Mouse (Mus musculus) MEL (cell line): Measurements from ENCODE around the gene Lpcat1. TPM values are rescaled to one million over a fixed set of nuclear protein-coding genes. Genes with fewer than 3 reads are reported as not detected.
A peak's percentile ranks its signal among the peaks of the same experiment; 100 is the strongest.

Source experiments
- DNase-seq: peaks from one replicate; pipeline ENCODE4 v3.0.0; 2011; ENCODE audit warnings: low read depth, low spot score
- H3K27ac ChIP-seq: 2 replicates; pipeline ENCODE4 v1.5.1; 2012; ENCODE audit warnings: low read depth, mild to moderate bottlenecking, control low read depth, low read length, moderate library complexity; ENCODE audit not compliant: control insufficient read depth
- H3K27me3 ChIP-seq, 2 experiments: fragments of 150-350 bp in 1 of 2; sonication (generic) in 1 of 2; 2 replicates each; pipeline ENCODE4 v1.6.1; 2012; ENCODE audit warnings: low read length in 2 of 2, mild to moderate bottlenecking in 2 of 2, improper control_type of control experiment in 1 of 2, moderate library complexity in 1 of 2; ENCODE audit not compliant: insufficient read depth in 2 of 2, control insufficient read depth in 1 of 2
- H3K36me3 ChIP-seq, 2 experiments: 2 replicates each; pipeline ENCODE4 v1.6.1; 2012 to 2014; ENCODE audit warnings: low read length in 2 of 2, improper control_type of control experiment in 1 of 2, inconsistent platforms in 1 of 2, mild to moderate bottlenecking in 1 of 2; ENCODE audit not compliant: insufficient read depth in 2 of 2, control insufficient read depth in 1 of 2
- H3K4me1 ChIP-seq, 2 experiments: fragments of 150-350 bp in 1 of 2; sonication (generic) in 1 of 2; 2 replicates each; pipeline ENCODE4 v1.6.1; 2012; ENCODE audit warnings: low read length in 2 of 2, improper control_type of control experiment in 1 of 2, mild to moderate bottlenecking in 1 of 2; ENCODE audit not compliant: insufficient read depth in 2 of 2, control insufficient read depth in 1 of 2
- H3K4me3 ChIP-seq, 2 experiments: fragments of 150-350 bp in 1 of 2; sonication (generic) in 1 of 2; 2 replicates each; pipeline ENCODE4 v1.5.1; 2012; ENCODE audit warnings: low read depth in 2 of 2, low read length in 2 of 2, mild to moderate bottlenecking in 2 of 2, moderate library complexity in 2 of 2, control low read depth in 1 of 2, improper control_type of control experiment in 1 of 2; ENCODE audit not compliant: control insufficient read depth in 1 of 2, insufficient read depth in 1 of 2
- H3K79me2 ChIP-seq: 2 replicates; pipeline ENCODE4 v1.6.1; 2012; ENCODE audit warnings: mild to moderate bottlenecking, low read length, moderate library complexity; ENCODE audit not compliant: control insufficient read depth, poor library complexity, insufficient read depth
- H3K9ac ChIP-seq: 2 replicates; pipeline ENCODE4 v1.6.1; 2012; ENCODE audit warnings: low read depth, mild to moderate bottlenecking, control low read depth, low read length, moderate library complexity; ENCODE audit not compliant: control insufficient read depth, poor library complexity, severe bottlenecking
- H3K9me3 ChIP-seq: fragments of 150-350 bp; sonication (generic); replicated peaks from 2 replicates; pipeline ENCODE4 v1.6.1; 2012; ENCODE audit warnings: mild to moderate bottlenecking, low read length, improper control_type of control experiment, moderate library complexity; ENCODE audit not compliant: insufficient read depth
- BHLHE40 ChIP-seq: IDR thresholded peaks from 2 replicates; pipeline ENCODE4 v1.6.1; 2012; ENCODE audit warnings: low read depth, mild to moderate bottlenecking, inconsistent platforms, low read length, improper control_type of control experiment, borderline replicate concordance
- ELF1 ChIP-seq: IDR thresholded peaks from 2 replicates; pipeline ENCODE4 v1.6.1; 2014; ENCODE audit warnings: low read depth, mild to moderate bottlenecking, inconsistent platforms, low read length, improper control_type of control experiment, moderate library complexity
- ETS1 ChIP-seq: IDR thresholded peaks from 2 replicates; pipeline ENCODE4 v1.6.1; 2012; ENCODE audit warnings: low read depth, mild to moderate bottlenecking, inconsistent platforms, low read length, improper control_type of control experiment, moderate library complexity
- KAT2A ChIP-seq: conservative IDR thresholded peaks from 2 replicates; pipeline ENCODE4 v1.6.1; 2012; ENCODE audit warnings: low read depth, low read length, improper control_type of control experiment, inconsistent platforms
- MAX ChIP-seq: IDR thresholded peaks from 2 replicates; pipeline ENCODE4 v1.6.1; 2011; ENCODE audit warnings: low read length, improper control_type of control experiment
- MAZ ChIP-seq: IDR thresholded peaks from 2 replicates; pipeline ENCODE4 v1.6.1; 2012; ENCODE audit warnings: low read depth, mild to moderate bottlenecking, inconsistent platforms, low read length, improper control_type of control experiment
- MXI1 ChIP-seq: IDR thresholded peaks from 2 replicates; pipeline ENCODE4 v1.6.1; 2011; ENCODE audit warnings: mild to moderate bottlenecking, low read depth, low read length, improper control_type of control experiment
- MYC ChIP-seq: IDR thresholded peaks from 2 replicates; pipeline ENCODE4 v1.6.1; 2011; ENCODE audit warnings: low read depth, mild to moderate bottlenecking, low read length, improper control_type of control experiment, moderate library complexity
- POLR2A ChIP-seq, 2 experiments: IDR thresholded peaks; 2 replicates each; pipeline ENCODE4 v1.6.1; 2011 to 2012; ENCODE audit warnings: low read length in 2 of 2, mild to moderate bottlenecking in 2 of 2, control low read depth in 1 of 2, improper control_type of control experiment in 1 of 2, low read depth in 1 of 2, moderate library complexity in 1 of 2; ENCODE audit not compliant: control insufficient read depth in 1 of 2, insufficient read depth in 1 of 2, poor library complexity in 1 of 2
- POLR2AphosphoS5 ChIP-seq: IDR thresholded peaks from 2 replicates; pipeline ENCODE4 v1.6.1; 2012; ENCODE audit warnings: low read depth, borderline replicate concordance, mild to moderate bottlenecking, inconsistent platforms, low read length, moderate library complexity, mixed read lengths
- RAD21 ChIP-seq: IDR thresholded peaks from 2 replicates; pipeline ENCODE4 v1.6.1; 2011; ENCODE audit warnings: mild to moderate bottlenecking, low read depth, low read length, improper control_type of control experiment
- RCOR1 ChIP-seq: IDR thresholded peaks from 2 replicates; pipeline ENCODE4 v1.6.1; 2012; ENCODE audit warnings: low read depth, mild to moderate bottlenecking, inconsistent platforms, low read length, improper control_type of control experiment
- SIN3A ChIP-seq: IDR thresholded peaks from 2 replicates; pipeline ENCODE4 v1.6.1; 2012; ENCODE audit warnings: low read length, improper control_type of control experiment, inconsistent platforms
- SMC3 ChIP-seq: IDR thresholded peaks from 2 replicates; pipeline ENCODE4 v1.6.1; 2011; ENCODE audit warnings: low read depth, low read length, improper control_type of control experiment
- TBP ChIP-seq: IDR thresholded peaks from 2 replicates; pipeline ENCODE4 v1.8.0; 2011; ENCODE audit warnings: low read depth, low read length, improper control_type of control experiment
- TCF12 ChIP-seq: IDR thresholded peaks from 2 replicates; pipeline ENCODE4 v1.6.1; 2014; ENCODE audit warnings: low read depth, mild to moderate bottlenecking, inconsistent platforms, low read length, improper control_type of control experiment, moderate library complexity
- UBTF ChIP-seq: IDR thresholded peaks from 2 replicates; pipeline ENCODE4 v1.6.1; 2012; ENCODE audit warnings: low read depth, mild to moderate bottlenecking, inconsistent platforms, low read length, improper control_type of control experiment, moderate library complexity, borderline replicate concordance; ENCODE audit not compliant: insufficient read depth
- USF1 ChIP-seq: IDR thresholded peaks from 2 replicates; pipeline ENCODE4 v1.6.1; 2014; ENCODE audit warnings: low read depth, mild to moderate bottlenecking, inconsistent platforms, low read length, improper control_type of control experiment, moderate library complexity
- ZKSCAN1 ChIP-seq: IDR thresholded peaks from 2 replicates; pipeline ENCODE4 v1.6.1; 2012; ENCODE audit warnings: low read depth, mild to moderate bottlenecking, inconsistent platforms, low read length, improper control_type of control experiment, moderate library complexity
- ZMIZ1 ChIP-seq: IDR thresholded peaks from 2 replicates; pipeline ENCODE4 v1.6.1; 2012; ENCODE audit warnings: low read depth, mild to moderate bottlenecking, inconsistent platforms, low read length, improper control_type of control experiment, moderate library complexity
- ZNF384 ChIP-seq: IDR thresholded peaks from 2 replicates; pipeline ENCODE4 v1.6.1; 2012; ENCODE audit warnings: low read depth, mild to moderate bottlenecking, inconsistent platforms, low read length, improper control_type of control experiment
- polyA plus RNA-seq, 2 experiments: library from polyadenylated mRNA; stranded (reverse) in 1 of 2; unstranded in 1 of 2; fragments of >175 nt in 1 of 2; fragments of >200 nt in 1 of 2; gene quantifications; 2 replicates each; pipeline versions ENCODE4 v1.2.1 to v1.2.4; 2012; ENCODE audit warnings: low replicate concordance in 2 of 2, low read depth in 1 of 2; ENCODE audit not compliant: insufficient read length in 2 of 2, insufficient read depth in 1 of 2, missing spikeins in 1 of 2
- total RNA-seq: library from RNA; depleted of rRNA; stranded (reverse); fragments of 300-350 nt; gene quantifications from 2 replicates; pipeline ENCODE4 v1.2.3, GENCODE M21; 2012

Gene Lpcat1
- total and polyA plus RNA-seq, 3 experiments: 31.5 to 38.8 TPM; not detected in 1

GRCm38 (mm10) chr13:73467421-73468237 is 632 bp downstream of the Lpcat1 start:
- Histone ChIP-seq H3K9ac (peak overlapping the region; percentile 94), H3K27ac (peak overlapping the region; percentile 81), H3K27me3 (no peaks in the 10 kb centered on the region), H3K36me3 (peaks cover 0 to 6% of the 10 kb centered on the region in 2 experiments; a peak in 3 of 4 replicates), H3K4me1 (peaks cover 3 to 8% of the 10 kb centered on the region in 2 experiments; a peak in 3 of 4 replicates), H3K4me3 (peak overlapping the region; percentile 76 to 95), H3K9me3 (no peaks in the 10 kb centered on the region), H3K79me2 (peaks cover 38% of the 10 kb centered on the region)
- TF ChIP-seq ZMIZ1: no peak
- TF ChIP-seq ELF1: no peak
- 0 out of 2 replicates have a peak, but pooled peaks have one; percentile 38 for TF ChIP-seq USF1
- TF ChIP-seq TCF12: no peak
- TF ChIP-seq MXI1: peak; percentile 83
- TF ChIP-seq ZKSCAN1: peak; percentile 87
- TF ChIP-seq MYC: 0 out of 2 replicates have a peak, but pooled peaks have one; percentile 40
- TF ChIP-seq ETS1: no peak
- TF ChIP-seq BHLHE40: peak; percentile 79
- TF ChIP-seq POLR2A (IDR thresholded peaks at IDR 0.05; ENCODE audit: control insufficient read depth in 1 of 2, insufficient read depth in 1 of 2, low read depth in 1 of 2, low read length in 2 of 2, poor library complexity in 1 of 2): no peak; a peak in 1 of 4 replicates
- peak; percentile 33; the same call in 1 of the 2 replicates for TF ChIP-seq MAX
- TF ChIP-seq KAT2A: no peak
- TF ChIP-seq SIN3A: peak; percentile 58
- peak; percentile 66 for DNase-seq

DNA sequence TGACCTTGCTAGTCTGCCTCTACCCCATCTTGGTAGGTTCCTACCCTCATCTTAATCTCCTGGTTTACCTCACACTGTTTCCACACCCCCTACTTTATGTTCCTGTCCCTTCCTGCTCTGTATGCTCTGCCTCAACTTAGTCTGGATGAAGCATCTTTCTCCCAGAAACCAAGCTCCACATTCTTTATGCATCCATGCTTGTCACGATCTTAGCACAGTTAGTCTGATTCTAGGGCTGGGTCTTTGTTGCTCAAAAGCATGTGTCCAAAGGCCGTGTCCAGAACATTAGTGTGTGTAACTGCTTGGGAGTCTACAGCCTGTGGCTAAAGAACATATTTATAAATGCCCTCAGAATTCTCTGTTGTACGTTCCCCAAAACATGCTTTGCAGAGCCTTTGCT is 1.8 kb downstream of the Lpcat1 start:
- H3K9ac ChIP-seq: no peak overlapping the region; the same call in 1 of the 2 replicates
- no peak overlapping the region for H3K27ac ChIP-seq
- no peaks in the 10 kb centered on the region for H3K27me3 ChIP-seq
- no peak for DNase-seq
- TF ChIP-seq ZNF384 (no peak), MAX (no peak), ETS1 (no peak), MAZ (no peak), RAD21 (no peak), POLR2AphosphoS5 (no peak), SMC3 (no peak), UBTF (no peak), BHLHE40 (no peak), ELF1 (no peak), RCOR1 (no peak), TBP (no peak), MYC (no peak)
- H3K4me1 ChIP-seq: peaks cover 2 to 8% of the 10 kb centered on the region in 2 experiments; a peak in 3 of 4 replicates
- peaks cover 38% of the 10 kb centered on the region for H3K79me2 ChIP-seq
- peaks cover 0 to 6% of the 10 kb centered on the region in 2 experiments; a peak in 3 of 4 replicates for H3K36me3 ChIP-seq
- H3K9me3 ChIP-seq: no peaks in the 10 kb centered on the region
- H3K4me3 ChIP-seq: no peak overlapping the region
